Mouse (Mus musculus) ovary, postnatal 36 days (tissue): ENCODE results near the gene Glul.

Source experiments
- DNase-seq: peaks from one replicate; pipeline ENCODE4 v3.0.0; 2022; ENCODE audit warnings: low spot score, mixed read lengths

Gene Glul

DNA sequence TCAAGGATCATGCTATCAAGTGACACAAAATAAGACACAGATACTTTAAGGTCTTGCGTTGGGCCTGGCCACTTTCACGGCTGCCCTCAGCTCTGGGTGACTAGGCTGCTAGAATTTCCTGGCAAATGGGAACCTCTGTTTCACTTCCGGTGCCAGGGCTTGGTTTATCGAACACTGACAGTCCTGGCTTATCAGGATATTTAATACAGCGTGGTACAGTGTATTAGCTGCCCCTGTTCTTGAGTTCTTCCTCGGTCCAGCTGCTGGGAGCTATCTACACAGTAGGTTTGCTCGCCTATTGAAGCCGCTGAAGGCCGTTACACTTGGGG is 10.2 kb downstream of the Glul start:
- no peak for DNase-seq

DNA sequence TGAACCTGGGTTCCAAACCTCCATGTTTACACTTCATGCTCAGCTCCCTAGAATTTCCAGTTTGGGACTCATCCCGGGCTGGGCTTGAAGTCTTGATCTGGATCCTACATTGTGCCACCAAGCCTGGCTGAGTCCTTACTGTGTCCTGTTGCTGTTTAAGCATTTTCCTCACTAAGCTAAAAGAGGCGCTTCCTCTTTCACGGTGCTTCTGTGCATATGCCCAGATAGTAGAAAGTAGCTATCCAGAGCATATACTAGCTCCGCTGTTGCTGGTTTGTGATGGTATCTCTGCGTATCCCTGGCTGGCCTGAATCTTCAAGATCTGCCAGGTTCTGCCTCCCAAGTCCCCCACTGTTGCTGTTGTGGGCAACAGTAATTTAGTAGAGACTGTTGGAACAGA is 10.7 kb downstream of the Glul start:
- DNase-seq = no peak

DNA sequence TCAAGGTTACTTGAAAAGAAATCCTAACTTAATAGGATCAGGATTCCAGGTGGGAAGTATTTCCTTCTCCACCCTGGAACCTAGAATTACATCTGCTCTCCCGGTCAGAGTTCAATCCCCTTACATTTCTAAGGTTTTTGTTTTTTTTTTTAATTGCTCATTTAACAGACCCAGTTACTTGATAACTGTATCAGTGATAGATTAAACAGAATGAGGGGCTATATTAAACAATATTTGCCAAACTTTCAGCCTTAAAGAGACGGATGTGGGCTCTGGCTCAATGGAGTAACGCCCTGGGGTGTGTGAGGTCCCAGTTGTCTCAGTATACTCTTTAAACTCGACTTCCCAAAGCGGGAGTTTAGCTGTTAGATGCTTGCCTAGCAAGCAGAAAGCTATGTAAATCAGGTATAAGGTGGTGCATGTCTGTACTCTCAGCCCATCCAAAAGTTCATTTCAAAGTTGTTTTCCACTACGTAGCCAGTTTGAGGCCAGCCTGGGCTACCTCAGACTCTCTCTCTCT is 11.6 kb downstream of the Glul start:
- DNase-seq = no peak

DNA sequence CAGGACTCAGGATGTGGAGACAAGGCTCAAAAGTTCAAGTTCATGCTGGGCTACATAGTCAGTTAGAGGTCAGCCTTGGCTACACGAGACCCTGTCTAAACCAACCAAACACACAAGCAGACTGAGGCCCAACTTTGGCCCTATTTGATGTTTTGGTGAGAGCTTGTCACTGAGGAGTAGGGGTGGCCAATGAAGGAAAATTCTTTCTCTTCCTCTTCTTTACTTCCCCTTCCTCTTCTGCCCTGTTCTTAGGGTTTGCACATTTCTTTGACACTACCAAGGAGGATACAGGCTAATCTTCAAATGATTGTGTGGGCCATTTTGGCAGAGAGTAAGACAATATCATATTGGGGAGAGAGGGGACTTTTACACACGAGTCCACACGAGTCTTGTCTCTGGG is 14.1 kb downstream of the Glul start:
- DNase-seq = no peak

DNA sequence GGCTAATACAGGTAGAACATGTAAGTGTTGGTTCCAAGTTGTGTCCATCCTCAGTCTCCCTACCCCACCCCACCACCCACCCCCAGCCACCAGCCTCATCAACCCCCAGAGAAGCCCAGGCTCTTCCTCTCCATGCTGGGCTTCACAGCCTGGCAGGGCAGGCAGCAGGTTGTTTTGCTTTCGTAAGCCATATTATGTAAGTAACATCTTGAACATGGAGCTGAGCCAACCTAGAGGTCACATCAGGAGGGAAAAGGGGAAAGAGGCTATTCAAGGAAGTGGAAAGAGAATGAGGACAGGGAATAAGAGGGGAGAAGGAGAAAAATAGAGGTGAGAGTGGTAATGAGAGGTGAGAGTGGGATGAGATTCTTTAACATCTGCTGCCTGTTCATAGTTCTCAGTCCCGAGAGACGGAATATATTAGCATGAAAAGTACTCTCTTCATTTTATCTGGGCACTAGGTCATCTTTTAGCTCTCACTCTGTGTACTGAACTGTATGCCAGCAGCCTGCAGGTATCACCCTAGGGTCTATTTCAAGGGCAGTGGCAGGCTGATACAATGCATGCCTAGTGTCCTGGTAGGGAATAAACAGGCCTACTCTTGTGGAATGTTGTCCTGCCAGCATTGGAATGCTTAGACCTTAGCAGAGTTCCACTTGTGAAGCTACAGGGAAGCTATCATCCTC is 18.9 kb downstream of the Glul start:
- no peak for DNase-seq

DNA sequence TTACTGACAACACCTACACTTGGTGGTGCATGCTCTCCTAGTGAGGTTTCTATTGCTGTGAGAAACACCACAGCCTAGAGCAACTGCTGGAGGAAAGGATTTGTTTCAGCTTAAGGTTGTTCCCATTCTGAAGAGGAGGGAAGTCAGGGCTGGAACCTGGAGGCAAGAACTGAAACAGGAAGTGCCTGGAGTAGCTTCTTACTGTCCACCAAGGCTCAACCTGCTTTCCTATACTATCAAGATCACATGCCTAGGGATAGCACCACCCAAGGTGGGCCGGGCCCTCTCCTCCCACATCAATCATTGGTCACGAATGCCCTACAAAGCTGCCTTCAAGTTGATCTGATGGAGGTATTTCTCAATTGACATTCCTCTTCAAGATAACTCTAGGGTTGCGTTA is 21.9 kb downstream of the Glul start:
- DNase-seq = no peak

DNA sequence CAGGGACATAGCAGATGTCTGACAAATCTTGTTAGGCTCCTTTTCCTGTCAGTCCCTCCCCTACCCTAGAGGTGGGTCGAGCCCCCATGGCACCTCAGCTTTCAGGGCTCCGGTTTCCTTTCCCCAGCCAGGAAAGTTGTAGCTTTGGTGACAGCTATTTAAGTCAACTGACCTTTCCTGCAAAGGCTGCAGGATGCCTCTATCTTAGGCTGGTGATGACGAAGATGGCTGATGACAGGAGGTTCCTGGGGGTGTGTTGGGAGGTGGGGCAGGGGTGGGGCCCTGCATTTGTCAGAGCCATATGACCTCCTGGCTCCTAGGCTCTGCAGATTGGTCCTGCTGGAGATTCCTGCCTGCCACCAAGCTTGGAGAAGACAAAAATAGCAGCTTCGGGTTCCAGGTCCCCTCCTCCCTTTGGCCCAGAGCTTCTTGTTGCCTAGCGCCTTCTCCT is 22.9 kb downstream of the Glul start:
- DNase-seq = no peak

DNA sequence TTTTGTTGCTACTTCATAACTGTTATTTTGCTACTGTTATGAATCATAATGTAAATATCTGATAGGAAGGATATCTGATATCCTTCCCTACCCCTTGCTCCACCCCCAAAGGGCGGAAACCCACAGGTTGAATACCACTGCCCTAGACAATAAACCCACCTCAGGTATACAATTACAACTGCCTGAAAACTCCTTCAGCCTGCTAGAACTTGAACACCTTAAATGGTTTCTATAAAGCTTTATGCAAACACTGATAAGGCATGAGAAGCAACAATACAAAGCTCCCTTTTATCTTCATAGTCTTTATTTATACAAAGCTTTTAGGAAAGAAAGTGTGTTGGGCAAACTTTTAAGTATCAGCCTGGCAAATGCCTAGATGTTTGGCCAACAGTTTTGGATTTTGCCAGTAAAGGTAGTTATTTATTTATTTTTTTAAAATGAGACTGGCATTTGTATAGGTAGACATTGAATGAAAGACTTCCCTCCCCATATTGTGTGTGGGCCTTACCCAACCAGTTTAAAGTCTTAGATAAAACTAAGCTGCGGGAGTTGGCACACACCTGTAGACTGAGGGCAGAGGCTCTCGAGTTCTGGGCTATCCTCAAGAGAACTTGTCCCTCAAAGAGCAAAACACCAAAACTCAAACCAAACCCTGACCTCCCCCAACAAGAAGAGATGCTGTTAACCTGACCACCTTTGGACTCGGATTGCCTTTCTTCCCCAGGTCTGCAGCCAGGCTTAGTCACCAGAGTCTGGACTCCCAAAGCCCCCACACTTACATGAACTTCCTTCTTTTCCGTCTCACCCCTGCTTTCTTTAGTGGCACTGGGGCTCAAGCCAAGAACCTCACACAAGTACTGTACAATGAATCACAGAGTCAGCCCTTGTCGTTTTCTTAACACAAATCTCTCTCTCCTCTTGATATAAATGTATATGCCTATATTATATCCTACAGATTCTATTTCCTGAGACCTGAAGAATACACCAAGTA is 24.9 kb downstream of the Glul start:
- DNase-seq = no peak

DNA sequence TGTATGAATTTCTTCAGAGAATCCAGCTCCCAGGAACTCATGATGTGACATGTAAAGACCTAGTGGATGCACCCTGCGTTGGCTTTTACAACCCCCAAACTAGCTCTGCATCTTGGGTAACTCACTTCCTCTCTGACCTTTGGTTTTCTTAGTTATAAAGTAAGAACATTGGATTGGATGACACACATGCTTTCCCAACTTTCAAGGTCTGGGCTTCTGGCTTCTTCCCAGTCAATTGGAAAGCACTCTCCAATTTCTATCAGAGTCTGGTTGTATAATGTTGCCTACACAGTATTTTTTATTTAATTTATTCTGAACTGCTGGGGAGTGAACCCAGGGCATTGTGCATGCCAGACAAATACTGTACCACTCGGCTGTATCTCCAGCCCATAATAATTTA is 30.7 kb downstream of the Glul start:
- DNase-seq = no peak

DNA sequence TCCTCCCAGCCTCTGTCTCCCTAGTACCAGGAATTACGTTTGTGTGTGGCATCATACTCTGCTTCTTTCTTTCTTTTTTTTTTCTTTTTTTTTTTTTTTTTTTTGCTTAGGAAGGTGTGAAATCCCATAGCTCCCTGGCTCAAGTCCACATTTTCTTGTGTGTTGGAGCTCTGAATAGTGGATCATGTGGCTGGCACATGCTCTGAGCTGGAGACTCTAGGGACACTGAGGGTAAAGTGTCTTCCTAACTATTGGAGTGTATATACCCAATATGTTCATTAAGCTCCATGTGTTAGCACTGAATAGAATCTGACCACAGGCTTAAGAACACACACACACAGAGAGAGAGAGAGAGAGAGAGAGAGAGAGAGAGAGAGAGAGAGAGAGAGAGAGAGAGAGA is 34.0 kb downstream of the Glul start:
- DNase-seq = no peak

DNA sequence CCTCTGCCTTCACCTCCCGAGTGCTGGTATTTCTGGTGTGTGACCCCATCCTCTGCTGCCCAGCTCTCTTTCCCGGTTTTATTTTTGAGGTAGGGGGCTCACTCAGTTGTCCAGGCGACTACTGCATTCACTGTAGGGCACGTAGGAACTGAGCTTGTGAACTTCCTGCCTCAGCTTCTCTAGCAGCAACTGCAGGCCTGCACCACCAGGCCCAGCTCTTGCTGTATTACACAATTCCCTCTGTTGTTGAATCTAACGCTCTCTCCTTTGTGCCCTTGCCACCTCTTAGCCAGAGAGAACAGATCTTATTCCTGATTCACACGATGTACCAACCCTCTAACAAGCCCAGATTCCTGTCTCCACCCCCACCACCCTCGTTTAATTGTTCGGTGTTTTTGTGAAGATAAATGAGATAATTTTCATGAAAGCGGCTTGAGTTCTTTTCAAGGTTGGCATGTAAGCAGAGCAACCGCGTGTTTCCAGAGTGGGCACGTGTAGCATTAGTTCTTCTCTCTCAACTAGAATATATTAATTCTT is 36.2 kb downstream of the Glul start:
- DNase-seq = no peak

DNA sequence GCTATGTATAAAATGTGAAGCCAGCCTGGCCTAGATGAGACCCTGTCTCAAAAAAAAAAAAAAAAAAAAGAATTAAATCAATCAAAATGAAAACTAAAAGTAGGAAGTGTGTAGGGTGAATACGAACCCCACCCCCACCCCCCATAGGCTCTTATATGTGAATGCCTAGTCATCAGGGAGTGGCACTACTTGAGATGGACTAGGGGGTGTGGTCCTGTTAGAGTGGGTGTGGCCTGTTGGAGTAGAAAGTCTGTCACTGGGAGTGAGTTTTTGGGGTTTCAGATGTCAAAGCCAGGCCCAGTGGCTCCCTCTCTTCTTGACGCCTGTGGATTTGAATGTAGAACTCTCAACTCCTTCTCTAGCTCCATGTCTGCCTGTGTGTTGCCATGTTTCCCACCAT is 37.3 kb downstream of the Glul start:
- DNase-seq = no peak

DNA sequence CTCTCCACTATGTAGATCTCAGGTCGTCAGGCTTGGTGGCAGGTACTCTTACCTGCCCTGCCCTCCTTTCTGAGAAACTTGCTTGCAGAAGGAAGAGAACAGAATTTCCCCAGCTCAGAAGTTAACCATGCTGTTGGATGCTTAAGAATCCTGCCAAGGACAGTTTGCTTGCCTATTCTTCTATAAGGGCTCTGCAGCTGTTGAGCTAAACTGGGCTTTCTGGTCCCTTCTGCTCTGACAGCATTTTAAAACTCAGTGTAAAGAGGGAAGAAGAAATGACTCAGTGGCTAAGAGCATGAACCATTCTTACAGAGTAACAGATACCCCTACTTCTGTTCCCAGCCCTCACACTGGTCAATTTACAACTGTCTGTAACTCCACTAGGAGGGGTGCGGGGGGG is 41.2 kb downstream of the Glul start:
- no peak for DNase-seq

DNA sequence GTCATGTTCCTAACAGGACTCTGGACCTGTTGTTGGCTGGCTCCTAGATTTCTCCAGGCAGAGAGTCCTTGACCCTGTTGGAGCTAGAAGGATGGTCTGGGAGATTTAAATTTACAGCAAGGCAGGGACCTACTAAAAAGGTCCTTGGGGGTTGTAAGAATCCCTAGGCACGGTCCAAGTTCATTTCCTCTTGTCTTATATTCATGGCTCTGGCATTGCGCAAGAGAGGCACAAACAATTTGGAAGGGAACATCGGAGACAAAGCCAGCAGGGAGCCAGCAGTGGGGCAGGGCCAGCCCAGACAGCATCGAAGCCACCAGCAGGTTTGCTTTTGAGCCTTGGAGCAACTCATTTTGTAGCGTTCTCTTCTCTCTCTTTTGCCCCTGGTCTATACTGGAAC is 45.4 kb downstream of the Glul start:
- peak; percentile 14 for DNase-seq

DNA sequence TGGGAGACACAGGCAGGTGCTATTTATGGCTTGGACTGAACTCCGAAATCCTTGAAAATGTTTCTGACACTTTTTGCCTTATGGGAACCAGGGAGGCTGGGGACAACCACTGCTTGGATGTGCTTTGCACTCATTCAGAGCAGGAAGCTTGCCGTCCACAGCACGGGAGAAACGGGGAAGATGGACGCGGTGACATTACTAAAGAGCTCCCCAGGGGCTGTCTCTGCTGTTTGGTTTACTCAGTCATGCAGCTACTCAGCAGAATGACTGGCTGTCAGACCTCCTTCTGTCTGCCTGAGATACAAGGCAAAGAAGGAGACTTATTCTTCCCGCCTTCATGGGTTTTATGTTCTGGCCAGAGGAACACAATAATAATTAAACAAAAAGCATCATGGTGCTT is 47.2 kb downstream of the Glul start:
- no peak for DNase-seq

DNA sequence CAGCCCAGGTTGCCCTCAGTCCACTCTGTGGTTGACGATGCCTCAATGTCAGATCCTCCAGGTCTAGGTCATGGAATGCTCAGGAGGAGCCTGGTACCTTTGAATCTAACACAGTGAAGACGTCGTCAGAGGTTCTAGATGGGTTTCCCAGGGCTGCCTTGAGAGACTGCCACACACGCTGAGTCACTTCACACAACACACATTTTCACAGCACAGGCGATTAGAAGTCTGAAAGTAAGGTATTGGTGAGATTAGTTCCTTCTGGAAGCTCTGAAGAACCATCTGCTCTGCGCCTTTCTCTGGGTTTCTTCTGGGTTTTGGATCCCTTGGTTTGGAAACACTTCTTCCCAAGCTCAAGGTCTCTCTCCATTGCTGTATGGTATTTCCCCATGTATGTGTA is 48.1 kb downstream of the Glul start:
- DNase-seq = no peak

DNA sequence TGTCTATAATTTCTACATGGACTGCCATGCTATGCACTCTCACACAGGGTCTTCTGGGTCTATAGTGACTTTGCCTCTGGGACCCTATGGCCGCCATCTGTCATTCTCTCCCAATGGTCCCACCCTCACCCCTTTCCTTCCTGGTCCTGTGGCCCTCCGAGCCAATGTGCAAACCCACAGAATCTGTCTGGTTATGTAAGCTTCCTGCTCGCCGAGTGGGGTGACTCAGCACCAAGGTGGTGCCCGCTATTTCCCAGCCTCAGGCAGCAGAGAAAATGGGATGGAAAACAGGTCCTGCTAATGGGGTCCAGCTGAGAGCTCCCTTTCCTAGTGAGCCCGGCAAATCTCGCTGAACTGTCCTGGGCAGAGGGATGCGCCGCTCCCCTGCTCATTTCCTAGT is 53.5 kb downstream of the Glul start:
- no peak for DNase-seq

DNA sequence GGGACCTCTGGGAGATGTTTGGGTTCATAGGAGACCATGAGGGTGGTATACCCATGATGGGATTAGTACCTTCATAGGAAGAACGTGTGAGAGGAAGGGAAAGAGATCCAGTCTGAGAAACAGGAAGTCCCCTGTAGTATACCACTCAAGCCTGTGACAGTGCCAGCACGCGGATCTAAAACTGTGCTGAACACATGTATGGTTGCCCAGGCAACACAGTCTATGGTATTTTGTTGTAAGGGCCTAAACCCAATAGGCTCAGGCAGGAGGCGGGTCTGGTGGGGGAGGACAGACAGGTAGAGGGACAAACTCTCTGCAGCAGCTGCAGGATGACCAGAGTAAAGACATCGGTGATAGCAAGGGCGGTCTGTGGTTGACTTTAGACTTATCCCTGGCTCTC is 54.1 kb downstream of the Glul start:
- no peak for DNase-seq

DNA sequence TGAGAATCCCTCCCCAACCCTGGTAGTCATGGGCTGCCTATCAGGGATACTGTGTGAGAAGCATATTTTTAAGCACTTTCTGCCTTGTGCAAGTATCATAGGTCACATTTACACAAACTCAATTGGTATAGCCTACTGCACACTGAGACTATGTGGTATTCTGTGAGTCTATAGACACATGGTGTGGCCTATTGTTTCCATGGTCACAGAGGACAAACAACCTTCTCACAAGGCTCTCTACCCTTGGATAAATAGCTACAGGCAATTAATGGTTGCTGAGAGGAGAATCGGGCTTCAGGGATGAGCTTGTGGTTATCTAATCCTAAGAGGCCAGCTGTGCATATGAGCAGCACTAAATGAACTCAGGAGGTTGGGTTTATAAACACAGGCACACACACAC is 58.1 kb downstream of the Glul start:
- DNase-seq = no peak
